Mouse (Mus musculus) CH12.LX (cell line): ENCODE results near the gene Slc30a3. TPM values are rescaled to one million over a fixed set of nuclear protein-coding genes. Genes with fewer than 3 reads are reported as not detected.

Experiments
- DNase-seq: peaks from one replicate; pipeline ENCODE4 v3.0.0-alpha.2; 2013; ENCODE audit errors: extremely low read depth
- H3K27ac ChIP-seq: 2 replicates; pipeline ENCODE4 v1.5.1; 2012; ENCODE audit warnings: low read depth, mild to moderate bottlenecking, control low read depth, moderate library complexity; ENCODE audit not compliant: insufficient read depth
- H3K27me3 ChIP-seq: replicated peaks from 2 replicates; pipeline ENCODE3; 2012; ENCODE audit warnings: inconsistent platforms
- H3K36me3 ChIP-seq, 2 experiments: replicated peaks in 1 of 2; 2 replicates each; pipeline versions ENCODE3 to v1.6.1; 2012; ENCODE audit warnings: inconsistent platforms in 1 of 2, low read length in 1 of 2, mild to moderate bottlenecking in 1 of 2, mixed read lengths in 1 of 2, moderate library complexity in 1 of 2; ENCODE audit not compliant: control insufficient read depth in 1 of 2, insufficient read depth in 1 of 2
- H3K4me1 ChIP-seq, 2 experiments: 2 replicates each; pipeline ENCODE4 v1.6.1; 2012; ENCODE audit warnings: inconsistent platforms in 1 of 2, moderate library complexity in 1 of 2; ENCODE audit not compliant: insufficient read depth in 2 of 2, control insufficient read depth in 1 of 2
- H3K4me2 ChIP-seq: 2 replicates; pipeline ENCODE4 v1.6.1; 2012; ENCODE audit warnings: low read depth, mild to moderate bottlenecking, control low read depth; ENCODE audit not compliant: poor library complexity, insufficient read depth, severe bottlenecking
- H3K4me3 ChIP-seq, 3 experiments: fragments of 150-350 bp in 1 of 3; sonication (generic) in 1 of 3; replicated peaks in 1 of 3; 2 replicates each; pipeline versions ENCODE3 to v1.5.1; 2011 to 2012; ENCODE audit warnings: low read depth in 2 of 3, low read length in 2 of 3, mild to moderate bottlenecking in 2 of 3, moderate library complexity in 2 of 3, control low read depth in 1 of 3, improper control_type of control experiment in 1 of 3, inconsistent platforms in 1 of 3, mixed read lengths in 1 of 3; ENCODE audit not compliant: poor library complexity in 1 of 3
- H3K79me2 ChIP-seq: replicated peaks from 2 replicates; pipeline ENCODE4 v1.6.1; 2012; ENCODE audit warnings: mild to moderate bottlenecking, moderate library complexity; ENCODE audit not compliant: control insufficient read depth, poor library complexity, insufficient read depth, severe bottlenecking; ENCODE audit errors: extremely low read depth
- H3K9ac ChIP-seq: 2 replicates; pipeline ENCODE4 v1.6.1; 2012; ENCODE audit warnings: low read depth, mild to moderate bottlenecking, control low read depth, moderate library complexity; ENCODE audit not compliant: insufficient read depth
- H3K9me3 ChIP-seq: replicated peaks from 2 replicates; pipeline ENCODE3; 2012; ENCODE audit warnings: low read length, inconsistent platforms, mixed read lengths
- BHLHE40 ChIP-seq: IDR thresholded peaks from 2 replicates; pipeline ENCODE4 v1.6.1; 2011; ENCODE audit warnings: mild to moderate bottlenecking, low read depth, low read length, improper control_type of control experiment
- CHD2 ChIP-seq: IDR thresholded peaks from 2 replicates; pipeline ENCODE4 v1.6.1; 2011; ENCODE audit warnings: low read length, improper control_type of control experiment
- HCFC1 ChIP-seq: IDR thresholded peaks from 2 replicates; pipeline ENCODE4 v1.6.1; 2012; ENCODE audit warnings: low read depth, mild to moderate bottlenecking, inconsistent platforms, low read length, improper control_type of control experiment
- JUN ChIP-seq: IDR thresholded peaks from 2 replicates; pipeline ENCODE4 v1.6.1; 2011; ENCODE audit warnings: low read depth, mild to moderate bottlenecking, low read length, improper control_type of control experiment, moderate library complexity; ENCODE audit not compliant: insufficient read depth
- KAT2A ChIP-seq: IDR thresholded peaks from 2 replicates; pipeline ENCODE4 v1.6.1; 2012; ENCODE audit warnings: low read length, improper control_type of control experiment, inconsistent platforms; ENCODE audit not compliant: insufficient replicate concordance
- MAFK ChIP-seq: IDR thresholded peaks from 2 replicates; pipeline ENCODE4 v1.6.1; 2011; ENCODE audit warnings: low read length, improper control_type of control experiment; ENCODE audit not compliant: insufficient replicate concordance
- MAX ChIP-seq: IDR thresholded peaks from 2 replicates; pipeline ENCODE4 v1.6.1; 2011; ENCODE audit warnings: low read length, improper control_type of control experiment
- NELFE ChIP-seq: IDR thresholded peaks from 2 replicates; pipeline ENCODE4 v1.6.1; 2011; ENCODE audit warnings: low read depth, low read length, improper control_type of control experiment
- NRF1 ChIP-seq: IDR thresholded peaks from 2 replicates; pipeline ENCODE4 v1.6.1; 2014; ENCODE audit warnings: low read depth, mild to moderate bottlenecking, inconsistent platforms, low read length, improper control_type of control experiment, moderate library complexity
- RAD21 ChIP-seq: IDR thresholded peaks from 2 replicates; pipeline ENCODE4 v1.6.1; 2011; ENCODE audit warnings: low read depth, mild to moderate bottlenecking, low read length, improper control_type of control experiment, moderate library complexity
- TCF12 ChIP-seq: IDR thresholded peaks from 2 replicates; pipeline ENCODE4 v1.6.1; 2014; ENCODE audit warnings: low read depth, mild to moderate bottlenecking, inconsistent platforms, low read length, improper control_type of control experiment
- UBTF ChIP-seq: IDR thresholded peaks from 2 replicates; pipeline ENCODE4 v1.6.1; 2012; ENCODE audit warnings: low read depth, mild to moderate bottlenecking, inconsistent platforms, low read length, improper control_type of control experiment, moderate library complexity
- USF1 ChIP-seq: IDR thresholded peaks from 2 replicates; pipeline ENCODE4 v1.6.1; 2014; ENCODE audit warnings: low read depth, mild to moderate bottlenecking, inconsistent platforms, low read length, improper control_type of control experiment
- ZKSCAN1 ChIP-seq: IDR thresholded peaks from 2 replicates; pipeline ENCODE4 v1.6.1; 2012; ENCODE audit warnings: low read depth, inconsistent platforms, low read length, improper control_type of control experiment, borderline replicate concordance
- ZMIZ1 ChIP-seq: IDR thresholded peaks from 2 replicates; pipeline ENCODE4 v1.6.1; 2012; ENCODE audit warnings: low read depth, mild to moderate bottlenecking, inconsistent platforms, low read length, improper control_type of control experiment
- ZNF384 ChIP-seq: IDR thresholded peaks from 2 replicates; pipeline ENCODE4 v1.6.1; 2012; ENCODE audit warnings: low read depth, low read length, improper control_type of control experiment, inconsistent platforms
- dilution Hi-C: fragments of 300-500 bp; cut with MboI; formaldehyde crosslinking; loops from 2 replicates; pipeline ENCODE4 v1.14.3; 2020; ENCODE audit warnings: low sequenced_read_pairs; ENCODE audit not compliant: extremely low pct_unique_long_range_greater_than_20kb, extremely low pct_ligation_motif_present
- in situ Hi-C: fragments of 300-500 bp; cut with MboI; formaldehyde crosslinking; loops from 3 replicates; pipeline ENCODE4 v1.14.3; 2019; ENCODE audit warnings: low sequenced_read_pairs, low pct_ligation_motif_present, low pct_unique_long_range_greater_than_20kb, mixed read lengths
- polyA plus RNA-seq: library from polyadenylated mRNA; unstranded; fragments of >175 nt; gene quantifications from 2 replicates; pipeline ENCODE4 v1.2.1, GENCODE M21; 2012; ENCODE audit warnings: low read depth; ENCODE audit not compliant: insufficient read length
- total RNA-seq, 2 experiments: library from RNA; depleted of rRNA; stranded (reverse); fragments of 300-350 nt in 1 of 2; fragments of >200 nt in 1 of 2; gene quantifications; 2 replicates each; pipeline ENCODE4 v1.2.3; 2012 to 2014

Gene Slc30a3
- total and polyA plus RNA-seq, 3 experiments: not detected

GRCm38 (mm10) chr5:31071821-31072220 is 36.2 kb downstream of the Slc30a3 start:
- TF ChIP-seq TCF12 (no peak), ZNF384 (no peak), MAX (no peak), RAD21 (no peak), USF1 (no peak), BHLHE40 (no peak)
- H3K9ac ChIP-seq: no peak overlapping the region
- no peak overlapping the region for H3K4me2 ChIP-seq
- in situ Hi-C loops (no loop called here), dilution Hi-C loops (no loop called here)
- no peaks in the 10 kb centered on the region for H3K9me3 ChIP-seq
- no peaks in the 10 kb centered on the region for H3K79me2 ChIP-seq
- H3K4me1 ChIP-seq: no peaks in the 10 kb centered on the region
- no peak overlapping the region for H3K4me3 ChIP-seq
- DNase-seq: no peak
- no peak overlapping the region for H3K27ac ChIP-seq
- no peaks in the 10 kb centered on the region for H3K27me3 ChIP-seq
- H3K36me3 ChIP-seq: peaks cover 96 to 98% of the 10 kb centered on the region in 2 experiments

- H3K4me1 ChIP-seq: no peaks in the 10 kb centered on the region
- no peak for DNase-seq
- H3K79me2 ChIP-seq: no peaks in the 10 kb centered on the region
- dilution Hi-C loops: no loop called here
- H3K4me2 ChIP-seq: no peak overlapping the region
- TF ChIP-seq ZKSCAN1 (no peak), MAFK (no peak), RAD21 (no peak)
- no peaks in the 10 kb centered on the region for H3K27me3 ChIP-seq
- peaks cover 96 to 98% of the 10 kb centered on the region in 2 experiments for H3K36me3 ChIP-seq
- no peak overlapping the region for H3K9ac ChIP-seq
- in situ Hi-C loops: no loop called here
- H3K27ac ChIP-seq: no peak overlapping the region
- H3K4me3 ChIP-seq: no peak overlapping the region
- no peaks in the 10 kb centered on the region for H3K9me3 ChIP-seq
Measured at GRCm38 (mm10) chr5:31071059-31071458, 37.0 kb downstream of the Slc30a3 start.

- TF ChIP-seq NELFE (no peak), USF1 (no peak), ZMIZ1 (no peak), NRF1 (no peak), JUN (no peak), HCFC1 (no peak), KAT2A (no peak), UBTF (no peak), CHD2 (no peak), ZNF384 (no peak)
- peaks cover 91% of the 10 kb centered on the region in 2 experiments for H3K36me3 ChIP-seq
- no peak overlapping the region for H3K9ac ChIP-seq
- H3K79me2 ChIP-seq: no peaks in the 10 kb centered on the region
- H3K27me3 ChIP-seq: no peaks in the 10 kb centered on the region
- in situ Hi-C loops: no loop called here
- H3K4me2 ChIP-seq: no peak overlapping the region
- no peak overlapping the region for H3K4me3 ChIP-seq
- no peaks in the 10 kb centered on the region for H3K9me3 ChIP-seq
- H3K27ac ChIP-seq: no peak overlapping the region
- DNase-seq: no peak
- no peaks in the 10 kb centered on the region for H3K4me1 ChIP-seq
- dilution Hi-C loops: no loop called here
Measured at GRCm38 (mm10) chr5:31069810-31070209, 38.2 kb downstream of the Slc30a3 start.
